Mouse (Mus musculus): ENCODE measurements around the gene Hfm1. TPM values are rescaled to one million over a fixed set of nuclear protein-coding genes. Genes with fewer than 3 reads are reported as not detected.

The Hfm1 gene
- polyA plus RNA-seq, 2 experiments = 0.06 to 0.09 TPM

- H3K4me1 ChIP-seq (replicated peaks; ENCODE audit: control insufficient read depth in 2 of 2, insufficient read depth in 2 of 2, low read length in 1 of 2) = peaks cover 9 to 11% of the 10 kb centered on the region in 2 experiments
- H3K27me3 ChIP-seq (ENCODE audit: control insufficient read depth, insufficient read depth, low read length) = no peaks in the 10 kb centered on the region
- peak; percentile 82 to 90 (median 82) for DNase-seq (ENCODE audit: low read depth in 3 of 3, low spot score in 3 of 3)
- H3K27ac ChIP-seq = peak within 1 kb of the TSS; percentile 68
- peak within 1 kb of the TSS; percentile 84 for H3K9ac ChIP-seq (replicated peaks)
- H3K4me2 ChIP-seq (ENCODE audit: low read depth) = peak within 1 kb of the TSS; percentile 85
- TF ChIP-seq EP300 (IDR thresholded peaks at IDR 0.05; ENCODE audit: low read depth) (no peak), CTCF (IDR thresholded peaks at IDR 0.05; ENCODE audit: low read depth) (no peak)
- H3K9me3 ChIP-seq (ENCODE audit: control insufficient read depth, low read length) = no peaks in the 10 kb centered on the region
- peak; percentile 89 for ATAC-seq (ENCODE audit: insufficient read depth)
- peaks cover 21% of the 10 kb centered on the region for H3K36me3 ChIP-seq (replicated peaks; ENCODE audit: control insufficient read depth, insufficient read depth, low read depth)
- H3K4me3 ChIP-seq (ENCODE audit: insufficient read depth in 1 of 2, low read depth in 2 of 2, low read length in 2 of 2) = peak within 1 kb of the TSS; percentile 75 to 84
- 6% methylated on average over 54 of the region's 54 CpGs for WGBS (ENCODE audit: insufficient replicate concordance)
These were observed 37.7 kb upstream of the Hfm1 start, which contains the start of gene Cdc7 for GRCm38 (mm10) chr5:106963584-106964512. Cdc7 (plus strand) TSS chr5:106964322.

DNA sequence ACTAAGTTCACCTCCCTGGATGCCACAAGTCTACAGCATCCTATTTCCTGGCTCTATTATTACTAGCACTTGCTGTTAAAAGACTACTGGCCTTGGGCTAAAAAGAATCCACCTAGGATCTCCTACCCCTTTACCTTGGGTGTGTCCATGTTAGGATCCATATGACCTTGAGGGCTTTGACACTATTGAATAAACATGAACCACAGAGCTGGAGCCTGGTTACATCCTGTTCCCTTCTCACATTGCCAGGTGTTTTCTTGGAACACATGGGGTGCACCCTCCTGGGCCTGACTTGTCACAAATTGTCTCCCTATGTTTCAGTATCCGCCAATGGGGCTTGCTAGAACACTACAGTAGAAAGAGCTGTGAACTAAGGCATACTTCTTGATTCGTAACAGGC, 34.3 kb upstream of the Hfm1 start:
- no peak for DNase-seq (ENCODE audit: low read depth in 3 of 3, low spot score in 3 of 3)
- peaks cover 5 to 7% of the 10 kb centered on the region in 2 experiments for H3K4me1 ChIP-seq (replicated peaks; ENCODE audit: control insufficient read depth in 2 of 2, insufficient read depth in 2 of 2, low read length in 1 of 2)
- ATAC-seq (ENCODE audit: insufficient read depth) = no peak
- H3K4me2 ChIP-seq (ENCODE audit: low read depth) = no peak overlapping the region
- H3K9ac ChIP-seq (replicated peaks) = no peak overlapping the region
- no peaks in the 10 kb centered on the region for H3K27me3 ChIP-seq (ENCODE audit: control insufficient read depth, insufficient read depth, low read length)
- H3K27ac ChIP-seq = no peak overlapping the region
- TF ChIP-seq CTCF (IDR thresholded peaks at IDR 0.05; ENCODE audit: low read depth) (no peak), EP300 (IDR thresholded peaks at IDR 0.05; ENCODE audit: low read depth) (no peak)
- no peak overlapping the region for H3K4me3 ChIP-seq (ENCODE audit: insufficient read depth in 1 of 2, low read depth in 2 of 2, low read length in 2 of 2)
- no peaks in the 10 kb centered on the region for H3K9me3 ChIP-seq (ENCODE audit: control insufficient read depth, low read length)
- no peaks in the 10 kb centered on the region for H3K36me3 ChIP-seq (replicated peaks; ENCODE audit: control insufficient read depth, insufficient read depth, low read depth)
- 65% methylated on average over 2 of the region's 2 CpGs for WGBS (ENCODE audit: insufficient replicate concordance)

DNA sequence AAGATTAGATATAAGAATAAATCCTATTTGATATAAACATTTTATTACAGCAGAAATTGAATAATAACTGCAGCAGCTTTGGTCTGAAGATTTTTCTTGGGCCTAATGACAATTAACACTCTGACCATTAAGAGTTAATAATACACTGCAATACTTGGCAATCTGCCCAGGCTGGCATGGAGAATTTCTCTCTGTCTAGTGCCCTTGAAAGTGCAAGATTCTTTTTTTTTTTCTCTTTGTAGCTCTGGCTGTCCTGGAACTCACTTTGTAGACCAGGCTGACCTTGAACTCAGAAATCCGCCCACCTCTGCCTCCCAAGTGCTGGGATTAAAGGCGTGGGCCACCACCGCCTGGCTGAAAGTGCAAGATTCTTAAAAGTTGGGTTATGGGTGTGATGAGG, 32.9 kb upstream of the Hfm1 start:
- Histone ChIP-seq H3K27ac (no peak overlapping the region), H3K27me3 (ENCODE audit: control insufficient read depth, insufficient read depth, low read length) (no peaks in the 10 kb centered on the region), H3K9me3 (ENCODE audit: control insufficient read depth, low read length) (no peaks in the 10 kb centered on the region), H3K4me2 (ENCODE audit: low read depth) (no peak overlapping the region), H3K36me3 (replicated peaks; ENCODE audit: control insufficient read depth, insufficient read depth, low read depth) (no peaks in the 10 kb centered on the region), H3K4me3 (ENCODE audit: insufficient read depth in 1 of 2, low read depth in 2 of 2, low read length in 2 of 2) (no peak overlapping the region), H3K4me1 (replicated peaks; ENCODE audit: control insufficient read depth in 2 of 2, insufficient read depth in 2 of 2, low read length in 1 of 2) (peaks cover 3 to 4% of the 10 kb centered on the region in 2 experiments), H3K9ac (replicated peaks) (no peak overlapping the region)
- no peak for ATAC-seq (ENCODE audit: insufficient read depth)
- no peak for TF ChIP-seq EP300 (IDR thresholded peaks at IDR 0.05; ENCODE audit: low read depth)
- TF ChIP-seq CTCF (IDR thresholded peaks at IDR 0.05; ENCODE audit: low read depth) = no peak
- no peak for DNase-seq (ENCODE audit: low read depth in 3 of 3, low spot score in 3 of 3)
- WGBS (ENCODE audit: insufficient replicate concordance) = 68% methylated on average over 3 of the region's 3 CpGs

DNA sequence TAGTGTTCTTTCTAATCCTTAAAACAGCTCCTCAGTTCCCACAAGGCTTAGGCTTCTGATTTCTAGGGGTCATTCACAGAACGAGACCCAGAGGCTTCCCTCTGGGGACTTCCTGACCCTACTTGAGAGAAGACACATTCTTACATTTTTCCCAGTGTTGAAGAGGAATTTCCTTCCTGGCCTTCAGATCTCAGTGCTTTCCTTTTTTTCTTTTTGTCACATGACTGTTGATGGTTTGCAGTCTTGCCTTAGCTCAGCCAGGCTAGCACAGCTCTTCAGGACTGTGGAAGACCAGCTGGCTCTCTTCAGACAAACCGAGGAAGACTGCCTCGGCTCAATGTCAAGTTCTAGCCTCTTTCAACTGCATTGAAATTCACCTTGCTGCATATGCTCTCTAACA, 30.3 kb upstream of the Hfm1 start:
- no peak overlapping the region for H3K4me2 ChIP-seq (ENCODE audit: low read depth)
- no peaks in the 10 kb centered on the region for H3K36me3 ChIP-seq (replicated peaks; ENCODE audit: control insufficient read depth, insufficient read depth, low read depth)
- H3K4me3 ChIP-seq (ENCODE audit: insufficient read depth in 1 of 2, low read depth in 2 of 2, low read length in 2 of 2) = no peak overlapping the region
- no peaks in the 10 kb centered on the region for H3K27me3 ChIP-seq (ENCODE audit: control insufficient read depth, insufficient read depth, low read length)
- H3K27ac ChIP-seq = no peak overlapping the region
- ATAC-seq (ENCODE audit: insufficient read depth) (no peak), DNase-seq (ENCODE audit: low read depth in 3 of 3, low spot score in 3 of 3) (no peak)
- H3K9me3 ChIP-seq (ENCODE audit: control insufficient read depth, low read length) = no peaks in the 10 kb centered on the region
- no peaks in the 10 kb centered on the region for H3K4me1 ChIP-seq (replicated peaks; ENCODE audit: control insufficient read depth in 2 of 2, insufficient read depth in 2 of 2, low read length in 1 of 2)
- no peak overlapping the region for H3K9ac ChIP-seq (replicated peaks)
- 51% methylated on average over 3 of the region's 3 CpGs for WGBS (ENCODE audit: insufficient replicate concordance)
- TF ChIP-seq EP300 (IDR thresholded peaks at IDR 0.05; ENCODE audit: low read depth) (no peak), CTCF (IDR thresholded peaks at IDR 0.05; ENCODE audit: low read depth) (no peak)

GRCm38 (mm10) chr5:106948683-106949082, 22.6 kb upstream of the Hfm1 start:
- Histone ChIP-seq H3K4me3 (ENCODE audit: insufficient read depth in 1 of 2, low read depth in 2 of 2, low read length in 2 of 2) (no peak overlapping the region), H3K4me1 (replicated peaks; ENCODE audit: control insufficient read depth in 2 of 2, insufficient read depth in 2 of 2, low read length in 1 of 2) (no peaks in the 10 kb centered on the region), H3K27ac (no peak overlapping the region), H3K9ac (replicated peaks) (no peak overlapping the region), H3K27me3 (ENCODE audit: control insufficient read depth, insufficient read depth, low read length) (no peaks in the 10 kb centered on the region), H3K4me2 (ENCODE audit: low read depth) (no peak overlapping the region), H3K36me3 (replicated peaks; ENCODE audit: control insufficient read depth, insufficient read depth, low read depth) (no peaks in the 10 kb centered on the region), H3K9me3 (ENCODE audit: control insufficient read depth, low read length) (no peaks in the 10 kb centered on the region)
- DNase-seq (ENCODE audit: low read depth in 3 of 3, low spot score in 3 of 3) (no peak), ATAC-seq (ENCODE audit: insufficient read depth) (no peak)
- WGBS (ENCODE audit: insufficient replicate concordance) = 40% methylated on average over 6 of the region's 6 CpGs
- TF ChIP-seq EP300 (IDR thresholded peaks at IDR 0.05; ENCODE audit: low read depth) (no peak), CTCF (IDR thresholded peaks at IDR 0.05; ENCODE audit: low read depth) (no peak)

Data from liver, embryonic 14.5 days (tissue).